Mouse (Mus musculus) bone marrow macrophage, adult 2 months (primary cell): ENCODE results near the gene Pfdn5. TPM values are rescaled to one million over a fixed set of nuclear protein-coding genes. Genes with fewer than 3 reads are reported as not detected.

ENCODE experiments used
- H3K27ac ChIP-seq: 2 replicates; pipeline ENCODE4 v1.5.1; 2012; ENCODE audit warnings: low read depth, low read length; ENCODE audit not compliant: insufficient read depth
- H3K4me1 ChIP-seq: 2 replicates; pipeline ENCODE4 v1.6.1; 2012; ENCODE audit warnings: low read length; ENCODE audit not compliant: control insufficient read depth, insufficient read depth
- H3K4me3 ChIP-seq: 2 replicates; pipeline ENCODE4 v1.5.1; 2012; ENCODE audit warnings: mild to moderate bottlenecking, low read length, moderate library complexity; ENCODE audit not compliant: insufficient read depth
- CTCF ChIP-seq: IDR thresholded peaks from 2 replicates; pipeline ENCODE4 v1.5.1; 2012; ENCODE audit warnings: low read depth, mild to moderate bottlenecking, low read length, moderate library complexity
- POLR2A ChIP-seq: IDR thresholded peaks from 2 replicates; pipeline ENCODE4 v1.6.1; 2012; ENCODE audit warnings: mild to moderate bottlenecking, low read depth, low read length, borderline replicate concordance
- polyA plus RNA-seq: library from polyadenylated mRNA; stranded (reverse); fragments of >200 nt; gene quantifications from 2 replicates; pipeline ENCODE4 v1.2.4, GENCODE M21; 2012; ENCODE audit not compliant: missing spikeins, insufficient read depth, insufficient read length

Pfdn5 gene
- polyA plus RNA-seq, result 542 and 550 TPM in 2 replicates

- peak within 1 kb of the TSS; percentile 70 for H3K4me3 ChIP-seq
- H3K27ac ChIP-seq, result peak within 1 kb of the TSS; percentile 69
- TF ChIP-seq POLR2A, result 0 out of 2 replicates have a peak, but pooled peaks have one; percentile 27
- no peak for TF ChIP-seq CTCF
- peaks cover 6% of the 10 kb centered on the region for H3K4me1 ChIP-seq
These were observed at the start of gene Pfdn5 for GRCm38 (mm10) chr15:102326022-102326576. TSS of gene Pfdn5 (plus strand) at chr15:102326116.

DNA sequence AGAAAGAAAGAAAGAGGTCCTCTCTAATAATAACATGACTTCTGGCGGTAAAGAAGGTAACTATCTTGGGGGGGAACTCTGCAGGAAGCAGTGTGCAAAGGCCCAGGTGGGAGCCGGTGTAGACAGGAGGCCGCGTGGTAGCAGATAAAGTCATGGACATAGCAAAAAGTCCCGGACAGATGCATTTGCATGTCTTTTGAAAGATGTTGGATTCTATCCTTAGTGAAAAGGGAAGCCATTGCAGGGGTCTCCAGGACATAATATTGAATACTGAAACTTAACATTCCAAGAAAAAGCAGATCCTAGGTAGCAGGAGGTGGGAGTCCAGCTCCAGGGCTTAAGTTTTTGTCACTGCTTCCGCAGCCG is 47.2 kb upstream of the Pfdn5 start:
- Histone ChIP-seq H3K4me1 (peaks cover 37% of the 10 kb centered on the region), H3K27ac (peak overlapping the region; percentile 60), H3K4me3 (peak overlapping the region; percentile 97)
- no peak for TF ChIP-seq CTCF
- TF ChIP-seq POLR2A, result no peak

DNA sequence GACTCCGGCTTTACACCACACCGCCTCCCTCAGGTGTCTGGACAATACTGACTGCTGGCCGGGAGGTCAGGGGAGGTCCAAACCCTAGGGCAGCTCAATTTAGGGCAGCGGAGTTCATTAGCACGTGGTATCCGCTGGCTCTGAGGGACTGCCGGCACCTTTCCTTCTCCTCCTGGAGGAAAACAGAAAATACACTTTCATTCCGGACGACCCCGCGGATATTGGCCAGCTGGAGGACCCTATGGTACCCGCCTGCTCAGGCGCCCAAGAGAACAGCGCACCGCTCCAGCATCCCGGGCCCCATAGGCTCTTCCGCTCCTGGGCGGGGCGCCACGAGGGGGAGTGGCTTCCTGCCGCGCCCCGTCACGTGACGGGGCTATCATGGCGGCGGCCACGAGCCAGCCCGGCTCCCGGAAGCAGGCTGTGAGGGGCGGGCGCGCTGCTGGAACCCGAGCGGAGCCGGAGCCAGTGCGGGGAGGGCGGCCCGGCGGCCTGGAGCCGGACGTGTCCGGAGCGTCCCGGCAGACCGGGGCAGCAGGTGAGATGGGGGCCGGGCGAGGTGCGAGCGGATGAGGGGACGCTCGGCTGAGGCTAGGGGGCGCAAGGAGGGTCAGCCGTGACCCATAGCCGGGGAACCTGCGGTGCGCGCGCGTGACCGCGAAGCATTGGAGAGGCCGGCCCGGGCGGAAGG is 46.7 kb upstream of the Pfdn5 start, which contains the start of gene Mfsd5:
TSS of gene Mfsd5 (plus strand) at position 363 of the 691 bp plus-strand sequence.
- TF ChIP-seq CTCF (peak; percentile 18), POLR2A (no peak; the same call in 1 of the 2 replicates)
- H3K4me1 ChIP-seq, result peaks cover 39% of the 10 kb centered on the region
- peak within 1 kb of the TSS; percentile 97 for H3K4me3 ChIP-seq
- peak within 1 kb of the TSS; percentile 84 for H3K27ac ChIP-seq

- Histone ChIP-seq H3K27ac (peak overlapping the region; percentile 84), H3K4me3 (peak overlapping the region; percentile 97), H3K4me1 (peaks cover 40% of the 10 kb centered on the region)
- TF ChIP-seq CTCF, result no peak
- no peak for TF ChIP-seq POLR2A
These were observed 46.0 kb upstream of the Pfdn5 start for GRCm38 (mm10) chr15:102279783-102280520.

DNA sequence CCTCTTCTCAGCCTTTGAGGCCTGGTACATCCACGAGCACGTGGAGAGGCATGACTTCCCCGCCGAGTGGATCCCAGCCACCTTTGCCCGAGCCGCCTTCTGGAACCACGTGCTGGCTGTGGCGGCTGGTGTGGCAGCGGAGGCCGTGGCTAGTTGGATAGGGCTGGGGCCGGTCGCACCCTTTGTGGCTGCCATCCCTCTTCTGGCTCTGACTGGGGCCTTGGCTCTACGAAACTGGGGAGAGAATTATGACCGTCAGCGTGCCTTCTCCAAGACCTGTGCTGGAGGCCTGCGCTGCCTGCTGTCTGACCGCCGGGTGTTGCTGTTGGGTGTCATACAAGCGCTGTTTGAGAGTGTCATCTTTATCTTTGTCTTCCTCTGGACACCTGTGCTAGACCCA is 45.3 kb upstream of the Pfdn5 start:
- H3K4me3 ChIP-seq, result peak overlapping the region; percentile 97
- H3K4me1 ChIP-seq, result peaks cover 40% of the 10 kb centered on the region
- no peak for TF ChIP-seq CTCF
- no peak for TF ChIP-seq POLR2A
- no peak overlapping the region for H3K27ac ChIP-seq

DNA sequence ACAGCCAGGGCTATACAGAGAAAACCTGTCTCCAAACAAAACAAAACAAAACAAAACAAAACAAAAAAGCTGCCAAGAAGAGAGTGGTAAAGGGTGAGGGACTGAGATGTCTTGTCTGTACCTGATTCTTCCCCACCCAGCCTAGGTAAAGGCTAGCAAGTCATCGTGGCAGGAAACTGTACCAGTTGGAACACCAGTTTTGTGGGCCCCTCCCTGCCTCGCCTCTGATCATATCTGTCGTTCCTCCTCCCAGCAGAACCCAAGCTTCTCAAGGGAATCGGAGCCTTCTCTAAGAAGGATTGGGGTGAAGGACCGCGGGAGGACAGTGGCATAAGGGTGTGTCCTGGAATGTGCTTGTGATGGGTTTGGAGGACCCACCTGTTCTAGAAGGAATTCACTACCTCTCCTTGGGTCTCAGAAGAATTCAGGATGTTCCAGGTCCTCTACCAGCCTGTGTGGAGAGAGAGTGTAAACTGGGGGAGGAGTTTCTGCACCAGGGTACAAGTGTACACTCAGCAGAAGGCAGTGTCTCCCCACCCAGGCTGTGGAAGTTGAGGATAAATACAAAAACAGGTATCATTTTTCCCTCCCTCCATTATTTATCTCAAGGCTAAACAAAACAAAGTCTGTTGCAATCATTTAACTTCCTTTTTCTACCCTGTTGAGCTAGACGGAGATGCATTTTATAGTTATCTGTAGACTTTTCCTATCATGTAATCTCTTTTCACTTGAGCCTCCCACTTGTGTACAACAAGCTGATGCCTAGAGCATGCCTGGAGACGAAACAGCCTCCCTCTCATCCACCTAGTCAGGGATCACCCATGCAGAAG is 43.2 kb upstream of the Pfdn5 start:
- no peak overlapping the region for H3K4me3 ChIP-seq
- TF ChIP-seq POLR2A, result no peak
- TF ChIP-seq CTCF, result no peak
- H3K4me1 ChIP-seq, result peaks cover 40% of the 10 kb centered on the region
- peak overlapping the region; percentile 74 for H3K27ac ChIP-seq

DNA sequence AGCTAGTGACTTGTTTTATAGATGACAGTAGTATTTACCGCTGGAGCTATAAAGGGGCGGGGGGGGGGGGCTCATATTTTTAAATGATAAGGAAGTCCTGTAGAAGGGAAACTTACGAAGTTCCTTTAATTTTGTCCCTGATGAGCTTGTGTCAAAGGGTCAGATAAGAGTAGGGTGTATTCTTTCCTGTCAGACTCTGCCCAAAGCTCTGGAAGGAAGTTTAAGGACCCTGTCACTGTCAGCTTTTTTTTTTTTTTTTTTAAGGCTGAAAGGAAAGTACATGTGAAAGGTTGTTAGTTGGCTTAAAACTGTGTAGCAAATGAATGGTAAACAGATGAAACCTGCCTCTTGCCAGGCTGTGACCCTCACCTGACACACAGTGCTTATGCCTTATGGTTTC is 42.3 kb upstream of the Pfdn5 start:
- peak overlapping the region; percentile 74; the same call in 1 of the 2 replicates for H3K27ac ChIP-seq
- peaks cover 39% of the 10 kb centered on the region for H3K4me1 ChIP-seq
- TF ChIP-seq POLR2A, result no peak
- H3K4me3 ChIP-seq, result no peak overlapping the region

GRCm38 (mm10) chr15:102287395-102287794 is 38.5 kb upstream of the Pfdn5 start:
- TF ChIP-seq POLR2A (no peak), CTCF (no peak)
- peaks cover 18% of the 10 kb centered on the region for H3K4me1 ChIP-seq
- no peak overlapping the region for H3K27ac ChIP-seq
- H3K4me3 ChIP-seq, result no peak overlapping the region

GRCm38 (mm10) chr15:102295633-102296367 is 30.1 kb upstream of the Pfdn5 start, which contains the start of gene Espl1:
TSS of gene Espl1 (plus strand) at chr15:102296266.
- Histone ChIP-seq H3K4me1 (peaks cover 3% of the 10 kb centered on the region), H3K27ac (no peak within 1 kb of the TSS), H3K4me3 (peak within 1 kb of the TSS; percentile 85)
- no peak for TF ChIP-seq CTCF
